Mouse (Mus musculus): ENCODE measurements around the gene Itpka. TPM values are rescaled to one million over a fixed set of nuclear protein-coding genes. Genes with fewer than 3 reads are reported as not detected.
"Not testable (repeated sequence)": the region's sequence is repeated elsewhere in the genome, so short reads cannot be mapped to it uniquely, and the experiment has no call there.

The Itpka gene
- polyA plus RNA-seq, 1 experiment from 2014 or later, result 0.81 TPM

- H3K9ac ChIP-seq (ENCODE audit: low read length); ATAC-seq (ENCODE audit: insufficient number of reproducible peaks, low FRiP score, low TSS enrichment, low read depth); H3K27ac ChIP-seq (replicated peaks; ENCODE audit: low read depth, low read length); DNase-seq (ENCODE audit: low spot score); H3K9me3 ChIP-seq (ENCODE audit: control insufficient read depth, low read length); H3K4me1 ChIP-seq (ENCODE audit: control insufficient read depth, insufficient read depth, low read length); H3K4me3 ChIP-seq (ENCODE audit: low read depth, low read length); H3K4me2 ChIP-seq (ENCODE audit: low read depth, severe bottlenecking); H3K27me3 ChIP-seq (ENCODE audit: control insufficient read depth, insufficient read depth, low read length): not testable (repeated sequence)
- peaks cover 10% of the 10 kb centered on the region; the same call in 1 of the 2 replicates for H3K36me3 ChIP-seq (ENCODE audit: control insufficient read depth, insufficient read depth, low read length)
- WGBS, result 92% methylated on average over 2 of the region's 2 CpGs
These were observed 26.3 kb upstream of the Itpka start for GRCm38 (mm10) chr2:119715868-119716267.

GRCm38 (mm10) chr2:119721070-119721469 lies 21.1 kb upstream of the Itpka start:
- Histone ChIP-seq H3K36me3 (ENCODE audit: control insufficient read depth, insufficient read depth, low read length) (peaks cover 42% of the 10 kb centered on the region; the same call in 1 of the 2 replicates), H3K9ac (ENCODE audit: low read length) (no peak overlapping the region), H3K4me2 (ENCODE audit: low read depth, severe bottlenecking) (no peak overlapping the region), H3K27ac (replicated peaks; ENCODE audit: low read depth, low read length) (no peak overlapping the region), H3K4me3 (ENCODE audit: low read depth, low read length) (no peak overlapping the region), H3K9me3 (ENCODE audit: control insufficient read depth, low read length) (no peaks in the 10 kb centered on the region), H3K4me1 (ENCODE audit: control insufficient read depth, insufficient read depth, low read length) (no peaks in the 10 kb centered on the region), H3K27me3 (ENCODE audit: control insufficient read depth, insufficient read depth, low read length) (no peaks in the 10 kb centered on the region)
- WGBS, result 96% methylated on average over 8 of the region's 8 CpGs
- no peak for ATAC-seq (ENCODE audit: insufficient number of reproducible peaks, low FRiP score, low TSS enrichment, low read depth)
- DNase-seq (ENCODE audit: low spot score), result no peak

- no peak for ATAC-seq (ENCODE audit: insufficient number of reproducible peaks, low FRiP score, low TSS enrichment, low read depth)
- WGBS, result 92% methylated on average over 3 of the region's 3 CpGs
- H3K27me3 ChIP-seq (ENCODE audit: control insufficient read depth, insufficient read depth, low read length), result no peaks in the 10 kb centered on the region
These were observed 14.2 kb upstream of the Itpka start for GRCm38 (mm10) chr2:119727762-119728416.

GRCm38 (mm10) chr2:119730735-119731134 lies 11.4 kb upstream of the Itpka start:
- Histone ChIP-seq H3K36me3 (ENCODE audit: control insufficient read depth, insufficient read depth, low read length) (peaks cover 23% of the 10 kb centered on the region), H3K9me3 (ENCODE audit: control insufficient read depth, low read length) (no peaks in the 10 kb centered on the region), H3K9ac (ENCODE audit: low read length) (no peak overlapping the region), H3K4me1 (ENCODE audit: control insufficient read depth, insufficient read depth, low read length) (no peaks in the 10 kb centered on the region), H3K4me3 (ENCODE audit: low read depth, low read length) (no peak overlapping the region), H3K27me3 (ENCODE audit: control insufficient read depth, insufficient read depth, low read length) (no peaks in the 10 kb centered on the region), H3K27ac (replicated peaks; ENCODE audit: low read depth, low read length) (no peak overlapping the region), H3K4me2 (ENCODE audit: low read depth, severe bottlenecking) (no peak overlapping the region)
- 83% methylated on average over 4 of the region's 4 CpGs for WGBS
- no peak for DNase-seq (ENCODE audit: low spot score)
- no peak for ATAC-seq (ENCODE audit: insufficient number of reproducible peaks, low FRiP score, low TSS enrichment, low read depth)

More at GRCm38 (mm10) chr2:119727762-119728416, 14.2 kb upstream of the Itpka start:
- no peak overlapping the region for H3K27ac ChIP-seq (replicated peaks; ENCODE audit: low read depth, low read length)
- no peak overlapping the region for H3K9ac ChIP-seq (ENCODE audit: low read length)
- peaks cover 40% of the 10 kb centered on the region for H3K36me3 ChIP-seq (ENCODE audit: control insufficient read depth, insufficient read depth, low read length)
- no peaks in the 10 kb centered on the region for H3K9me3 ChIP-seq (ENCODE audit: control insufficient read depth, low read length)
- no peak for DNase-seq (ENCODE audit: low spot score)
- no peak overlapping the region for H3K4me2 ChIP-seq (ENCODE audit: low read depth, severe bottlenecking)
- H3K4me1 ChIP-seq (ENCODE audit: control insufficient read depth, insufficient read depth, low read length), result no peaks in the 10 kb centered on the region
- H3K4me3 ChIP-seq (ENCODE audit: low read depth, low read length), result no peak overlapping the region

GRCm38 (mm10) chr2:119737124-119737523 lies 5.0 kb upstream of the Itpka start:
- no peak overlapping the region for H3K4me2 ChIP-seq (ENCODE audit: low read depth, severe bottlenecking)
- H3K9me3 ChIP-seq (ENCODE audit: control insufficient read depth, low read length), result no peaks in the 10 kb centered on the region
- DNase-seq (ENCODE audit: low spot score) (no peak), ATAC-seq (ENCODE audit: insufficient number of reproducible peaks, low FRiP score, low TSS enrichment, low read depth) (no peak)
- peaks cover 7% of the 10 kb centered on the region; the same call in 1 of the 2 replicates for H3K4me1 ChIP-seq (ENCODE audit: control insufficient read depth, insufficient read depth, low read length)
- H3K36me3 ChIP-seq (ENCODE audit: control insufficient read depth, insufficient read depth, low read length), result peaks cover 8% of the 10 kb centered on the region
- H3K27me3 ChIP-seq (ENCODE audit: control insufficient read depth, insufficient read depth, low read length), result peaks cover 2% of the 10 kb centered on the region; the same call in 1 of the 2 replicates
- WGBS, result 20% methylated on average over 12 of the region's 12 CpGs
- no peak overlapping the region for H3K27ac ChIP-seq (replicated peaks; ENCODE audit: low read depth, low read length)
- no peak overlapping the region for H3K4me3 ChIP-seq (ENCODE audit: low read depth, low read length)
- no peak overlapping the region for H3K9ac ChIP-seq (ENCODE audit: low read length)

- ATAC-seq (ENCODE audit: insufficient number of reproducible peaks, low FRiP score, low TSS enrichment, low read depth) (no peak), DNase-seq (ENCODE audit: low spot score) (no peak)
- Histone ChIP-seq H3K4me2 (ENCODE audit: low read depth, severe bottlenecking) (no peak overlapping the region), H3K36me3 (ENCODE audit: control insufficient read depth, insufficient read depth, low read length) (no peaks in the 10 kb centered on the region), H3K4me1 (ENCODE audit: control insufficient read depth, insufficient read depth, low read length) (peaks cover 14% of the 10 kb centered on the region), H3K27ac (replicated peaks; ENCODE audit: low read depth, low read length) (no peak overlapping the region), H3K9me3 (ENCODE audit: control insufficient read depth, low read length) (no peaks in the 10 kb centered on the region), H3K27me3 (ENCODE audit: control insufficient read depth, insufficient read depth, low read length) (peaks cover 33% of the 10 kb centered on the region), H3K9ac (ENCODE audit: low read length) (no peak overlapping the region), H3K4me3 (ENCODE audit: low read depth, low read length) (no peak overlapping the region)
- 29% methylated on average over 2 of the region's 2 CpGs for WGBS
These were observed 1.6 kb upstream of the Itpka start for GRCm38 (mm10) chr2:119740567-119740966.

GRCm38 (mm10) chr2:119742461-119743175 lies 481 bp downstream of the Itpka start:
- H3K9ac ChIP-seq (ENCODE audit: low read length), result peak overlapping the region; percentile 60
- peaks cover 14% of the 10 kb centered on the region for H3K4me1 ChIP-seq (ENCODE audit: control insufficient read depth, insufficient read depth, low read length)
- no peaks in the 10 kb centered on the region for H3K36me3 ChIP-seq (ENCODE audit: control insufficient read depth, insufficient read depth, low read length)
- no peaks in the 10 kb centered on the region for H3K9me3 ChIP-seq (ENCODE audit: control insufficient read depth, low read length)
- peak overlapping the region; percentile 47 for H3K4me3 ChIP-seq (ENCODE audit: low read depth, low read length)
- peak; percentile 13; the same call in 1 of the 2 replicates for ATAC-seq (ENCODE audit: insufficient number of reproducible peaks, low FRiP score, low TSS enrichment, low read depth)
- peak; percentile 67 for DNase-seq (ENCODE audit: low spot score)
- H3K27ac ChIP-seq (replicated peaks; ENCODE audit: low read depth, low read length), result no peak overlapping the region
- peak overlapping the region; percentile 98 for H3K4me2 ChIP-seq (ENCODE audit: low read depth, severe bottlenecking)
- H3K27me3 ChIP-seq (ENCODE audit: control insufficient read depth, insufficient read depth, low read length), result peaks cover 35% of the 10 kb centered on the region
- WGBS, result under 1% methylated on average over 70 of the region's 70 CpGs

GRCm38 (mm10) chr2:119743176-119743807 lies 1.2 kb downstream of the Itpka start:
- no peaks in the 10 kb centered on the region for H3K36me3 ChIP-seq (ENCODE audit: control insufficient read depth, insufficient read depth, low read length)
- no peak overlapping the region for H3K27ac ChIP-seq (replicated peaks; ENCODE audit: low read depth, low read length)
- peaks cover 35% of the 10 kb centered on the region for H3K27me3 ChIP-seq (ENCODE audit: control insufficient read depth, insufficient read depth, low read length)
- peak overlapping the region; percentile 98 for H3K4me2 ChIP-seq (ENCODE audit: low read depth, severe bottlenecking)
- H3K9ac ChIP-seq (ENCODE audit: low read length), result no peak overlapping the region
- peak overlapping the region; percentile 47 for H3K4me3 ChIP-seq (ENCODE audit: low read depth, low read length)
- peaks cover 14% of the 10 kb centered on the region for H3K4me1 ChIP-seq (ENCODE audit: control insufficient read depth, insufficient read depth, low read length)
- 11% methylated on average over 26 of the region's 31 CpGs for WGBS
- H3K9me3 ChIP-seq (ENCODE audit: control insufficient read depth, low read length), result no peaks in the 10 kb centered on the region
- ATAC-seq (ENCODE audit: insufficient number of reproducible peaks, low FRiP score, low TSS enrichment, low read depth) (no peak), DNase-seq (ENCODE audit: low spot score) (no peak)
